Mouse (Mus musculus) retina, postnatal 1 day (tissue): ENCODE measurements around the gene Vrtn.

ENCODE experiments used
- DNase-seq: peaks from one replicate; pipeline ENCODE4 v3.0.0-alpha.2; 2012

Gene Vrtn

DNA sequence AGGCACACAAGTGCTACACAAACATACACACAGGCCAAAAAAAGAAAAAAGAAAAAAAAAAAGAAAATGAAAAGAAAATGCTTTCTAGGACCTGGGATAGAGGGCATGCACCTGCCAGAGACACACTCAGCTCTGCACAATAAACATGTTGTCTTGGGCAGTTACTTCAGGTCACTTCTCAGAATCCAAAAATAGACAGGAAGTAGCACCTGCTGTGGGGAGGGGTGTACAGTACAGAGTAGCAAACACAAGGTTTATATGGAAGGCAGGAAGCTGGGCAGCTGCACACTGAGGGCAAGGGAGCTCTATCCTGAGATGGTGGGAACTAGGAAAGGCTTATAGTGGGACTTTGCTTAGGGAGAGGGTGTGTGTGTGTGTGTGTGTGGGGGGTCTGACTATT is 50.5 kb downstream of the Vrtn start:
- no peak for DNase-seq

DNA sequence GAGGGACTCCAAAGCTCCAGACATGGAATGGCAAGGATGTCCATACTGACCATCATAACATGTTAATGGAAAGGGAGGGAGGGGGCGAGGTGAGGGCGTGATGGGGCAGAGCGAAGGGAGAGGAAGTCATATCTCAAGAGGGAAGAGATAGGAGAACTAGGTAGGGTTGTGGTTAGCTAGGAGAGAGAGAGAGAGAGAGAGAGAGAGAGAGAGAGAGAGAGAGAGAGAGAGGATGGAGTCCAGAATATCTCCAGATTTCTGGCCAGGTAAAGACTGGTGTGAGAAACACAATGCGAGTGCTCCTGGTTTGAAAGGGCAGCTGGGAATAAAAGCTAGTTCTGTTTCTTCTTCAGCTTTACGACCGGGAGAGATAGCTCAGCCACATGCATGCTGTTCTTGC is 51.3 kb downstream of the Vrtn start:
- no peak for DNase-seq

DNA sequence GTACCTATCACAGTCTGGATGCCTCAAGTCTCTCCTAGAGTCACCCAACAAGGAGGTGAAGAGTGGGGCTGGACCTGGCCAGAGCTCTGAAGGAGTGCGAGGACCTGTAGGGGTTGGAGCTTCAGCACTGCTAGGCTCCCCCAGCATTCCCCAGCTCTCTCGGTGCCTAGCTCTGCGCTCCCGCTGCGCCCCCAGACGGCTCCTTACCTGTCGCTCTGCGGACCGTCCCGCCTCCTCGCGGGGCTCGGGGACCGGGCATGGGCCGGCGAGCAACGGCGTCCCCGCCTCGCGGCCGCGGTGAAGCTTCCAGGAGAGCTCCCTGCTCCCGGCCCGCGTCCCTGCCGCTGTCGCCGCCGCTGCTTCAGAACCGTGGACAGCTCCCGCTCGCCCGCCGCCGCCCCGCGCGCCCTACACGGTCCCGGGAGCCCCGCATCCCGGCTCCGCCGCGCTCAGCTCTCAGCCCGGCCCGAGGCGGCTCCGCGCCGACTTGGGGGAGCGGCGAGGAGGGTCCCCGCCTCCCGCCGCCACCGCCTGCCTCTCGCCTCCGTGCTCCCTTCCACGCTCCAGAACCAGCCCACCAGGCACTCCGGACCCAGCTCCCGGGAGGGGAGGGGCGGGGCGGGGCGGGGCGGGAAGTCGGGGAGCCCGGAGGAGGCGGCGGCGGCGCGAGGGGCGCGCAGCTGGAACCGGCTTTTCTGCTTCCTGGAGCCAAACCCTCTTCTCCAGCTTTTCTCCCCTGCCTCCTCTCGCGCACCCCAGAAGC is 57.7 kb downstream of the Vrtn start, which contains the start of gene Syndig1l:
Gene Syndig1l, minus strand, starts transcription at position 513 of the 763 bp plus-strand sequence.
- peak; percentile 80 for DNase-seq
